Mouse (Mus musculus) stomach, embryonic 14.5 days (tissue): ENCODE results near the gene Ctnna3. TPM values are rescaled to one million over a fixed set of nuclear protein-coding genes. Genes with fewer than 3 reads are reported as not detected.
"Not testable (repeated sequence)": the region's sequence is repeated elsewhere in the genome, so short reads cannot be mapped to it uniquely, and the experiment has no call there.

Experiments
- ATAC-seq: fragments of 200-750 bp; cut with Nextera tagmentation; 2 replicates; pipeline ENCODE4 v1.8.0; 2017; ENCODE audit warnings: low read depth, moderate TSS enrichment; ENCODE audit not compliant: insufficient number of reproducible peaks, insufficient read depth, low FRiP score
- H3K27ac ChIP-seq: fragments of 300-500 bp; sonication (generic); 2 replicates; pipeline ENCODE4 v1.5.1; 2014; ENCODE audit warnings: mild to moderate bottlenecking, low read length, moderate library complexity, mixed read lengths
- H3K27me3 ChIP-seq: fragments of 300-500 bp; sonication (generic); 2 replicates; pipeline ENCODE4 v1.6.1; 2014; ENCODE audit warnings: low read length, control low read depth, mixed read lengths; ENCODE audit not compliant: control insufficient read depth, insufficient read depth
- H3K36me3 ChIP-seq: fragments of 300-500 bp; sonication (generic); 2 replicates; pipeline ENCODE4 v1.6.1; 2014; ENCODE audit warnings: mild to moderate bottlenecking, control low read depth, low read length, moderate library complexity, mixed read lengths; ENCODE audit not compliant: control insufficient read depth, insufficient read depth
- H3K4me1 ChIP-seq: fragments of 300-500 bp; sonication (generic); 2 replicates; pipeline ENCODE4 v1.6.1; 2014; ENCODE audit warnings: low read length, control low read depth, mixed read lengths; ENCODE audit not compliant: control insufficient read depth, insufficient read depth
- H3K4me2 ChIP-seq: fragments of 300-500 bp; sonication (generic); replicated peaks from 2 replicates; pipeline ENCODE4 v1.6.1; 2014; ENCODE audit warnings: low read depth, low read length, control low read depth
- H3K4me3 ChIP-seq: fragments of 300-500 bp; sonication (generic); 2 replicates; pipeline ENCODE4 v1.5.1; 2014; ENCODE audit warnings: low read depth, low read length, control low read depth
- H3K9ac ChIP-seq: fragments of 300-500 bp; sonication (generic); replicated peaks from 2 replicates; pipeline ENCODE4 v1.6.1; 2014; ENCODE audit warnings: low read depth, mild to moderate bottlenecking, control low read depth, low read length, moderate library complexity, mixed read lengths
- H3K9me3 ChIP-seq: fragments of 300-500 bp; sonication (generic); 2 replicates; pipeline ENCODE4 v1.6.1; 2016; ENCODE audit warnings: low read depth, low read length, control low read depth; ENCODE audit not compliant: control insufficient read depth
- WGBS: fragments of 180-500 bp; shearing (Covaris S2); extraction: QIAGEN DNeasy Blood & Tissue Kit; methylation state at CpG from one replicate; pipeline ENCODE4 v1.1.7; 2014; 5-methylcytosine and 5-hydroxymethylcytosine counted together
- polyA plus RNA-seq: library from polyadenylated mRNA; unstranded; fragments of >200 nt; fragmentation: Nextera tagmentation; extraction: Ambion mirVana; gene quantifications from 2 replicates; pipeline ENCODE4 v1.2.1, GENCODE M21; 2014

The Ctnna3 gene
- polyA plus RNA-seq, 1 experiment from 2014 or later, result 0.78 TPM

- Histone ChIP-seq H3K4me1 (no peaks in the 10 kb centered on the region), H3K9me3 (no peaks in the 10 kb centered on the region), H3K4me2 (no peak overlapping the region), H3K9ac (no peak overlapping the region), H3K27me3 (no peaks in the 10 kb centered on the region), H3K36me3 (no peaks in the 10 kb centered on the region), H3K4me3 (no peak overlapping the region), H3K27ac (no peak overlapping the region)
- 77% methylated on average over 3 of the region's 3 CpGs for WGBS
- ATAC-seq, result no peak
Measured at GRCm38 (mm10) chr10:64901726-64902125, 1471.8 kb downstream of the Ctnna3 start.

GRCm38 (mm10) chr10:64940975-64941374 is 1511.1 kb downstream of the Ctnna3 start:
- no peak overlapping the region for H3K9ac ChIP-seq
- H3K27me3 ChIP-seq, result no peaks in the 10 kb centered on the region
- H3K36me3 ChIP-seq, result no peaks in the 10 kb centered on the region
- H3K9me3 ChIP-seq, result no peaks in the 10 kb centered on the region
- ATAC-seq, result no peak
- H3K27ac ChIP-seq, result no peak overlapping the region
- H3K4me1 ChIP-seq, result no peaks in the 10 kb centered on the region
- H3K4me2 ChIP-seq, result no peak overlapping the region
- WGBS, result 85% methylated on average over 7 of the region's 7 CpGs
- H3K4me3 ChIP-seq, result no peak overlapping the region

- Histone ChIP-seq H3K4me3 (no peak overlapping the region), H3K4me2 (no peak overlapping the region), H3K27ac (no peak overlapping the region), H3K9ac (no peak overlapping the region), H3K36me3 (no peaks in the 10 kb centered on the region), H3K27me3 (no peaks in the 10 kb centered on the region), H3K4me1 (no peaks in the 10 kb centered on the region), H3K9me3 (no peaks in the 10 kb centered on the region)
- no peak for ATAC-seq
Measured at GRCm38 (mm10) chr10:64958391-64958790, 1528.5 kb downstream of the Ctnna3 start.

GRCm38 (mm10) chr10:64992871-64993270 is 1563.0 kb downstream of the Ctnna3 start:
- Histone ChIP-seq H3K9ac (no peak overlapping the region), H3K27me3 (no peaks in the 10 kb centered on the region), H3K36me3 (no peaks in the 10 kb centered on the region), H3K9me3 (no peaks in the 10 kb centered on the region), H3K27ac (no peak overlapping the region), H3K4me1 (no peaks in the 10 kb centered on the region), H3K4me2 (no peak overlapping the region), H3K4me3 (no peak overlapping the region)
- no peak for ATAC-seq
- WGBS, result 49% methylated on average over 3 of the region's 3 CpGs

DNA sequence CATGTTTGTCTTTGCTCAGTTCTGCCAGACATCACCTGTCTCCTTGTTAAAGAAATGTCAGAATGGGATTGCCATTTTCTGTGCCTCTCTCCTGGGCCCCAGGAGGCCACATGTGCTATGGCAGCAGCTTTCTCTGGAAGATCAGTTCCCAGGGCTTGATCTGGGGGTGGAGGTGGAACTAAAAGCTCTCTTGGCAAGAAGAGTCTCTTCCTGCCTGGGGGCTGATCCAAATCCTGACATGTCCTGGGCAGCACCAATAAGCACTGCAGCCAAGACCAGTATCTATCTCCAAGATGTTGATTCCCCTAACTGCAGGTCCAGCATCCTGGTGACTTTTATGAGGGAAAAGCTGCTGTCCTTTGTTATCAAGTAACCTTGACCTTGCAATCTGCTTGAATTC is 1583.6 kb downstream of the Ctnna3 start:
- Histone ChIP-seq H3K4me1 (no peaks in the 10 kb centered on the region), H3K9me3 (no peaks in the 10 kb centered on the region)
- no peak for ATAC-seq

GRCm38 (mm10) chr10:65022667-65023066 is 1592.8 kb downstream of the Ctnna3 start:
- no peaks in the 10 kb centered on the region for H3K4me1 ChIP-seq
- no peaks in the 10 kb centered on the region for H3K36me3 ChIP-seq
- H3K27ac ChIP-seq, result no peak overlapping the region
- H3K27me3 ChIP-seq, result no peaks in the 10 kb centered on the region
- H3K9ac ChIP-seq, result no peak overlapping the region
- WGBS, result 86% methylated on average over 2 of the region's 2 CpGs
- no peaks in the 10 kb centered on the region for H3K9me3 ChIP-seq
- H3K4me2 ChIP-seq, result no peak overlapping the region
- H3K4me3 ChIP-seq, result no peak overlapping the region
- no peak for ATAC-seq

More for the DNA sequence above, 1583.6 kb downstream of the Ctnna3 start:
- Histone ChIP-seq H3K4me2 (no peak overlapping the region), H3K27me3 (no peaks in the 10 kb centered on the region), H3K36me3 (no peaks in the 10 kb centered on the region), H3K9ac (no peak overlapping the region), H3K27ac (no peak overlapping the region), H3K4me3 (no peak overlapping the region)

- H3K27ac ChIP-seq, H3K4me2 ChIP-seq, H3K9me3 ChIP-seq, H3K4me1 ChIP-seq, H3K36me3 ChIP-seq, H3K27me3 ChIP-seq, H3K4me3 ChIP-seq, ATAC-seq, H3K9ac ChIP-seq: not testable (repeated sequence)
- 83% methylated on average over 1 of the region's 1 CpGs for whole genome bisulfite sequencing
Measured at GRCm38 (mm10) chr10:65033516-65033915, 1603.6 kb downstream of the Ctnna3 start.

Other genes starting within 250 kb of the Ctnna3 start
- not detected in 2 replicates for gene Mypn, start 226.1 kb upstream of the Ctnna3 start, polyA plus RNA-seq
- 48.6 and 49.1 TPM in 2 replicates for gene Herc4, start 186.3 kb upstream of the Ctnna3 start, polyA plus RNA-seq
- gene Sirt1, start 48.4 kb upstream of the Ctnna3 start, polyA plus RNA-seq, result 8.1 and 8.6 TPM in 2 replicates
- 8.7 and 10.0 TPM in 2 replicates for gene Dnajc12, start 47.7 kb upstream of the Ctnna3 start, polyA plus RNA-seq
- not detected in 2 replicates for gene Gm7075, start 8.3 kb upstream of the Ctnna3 start, polyA plus RNA-seq